Mouse (Mus musculus) limb, embryonic 10.5 days (tissue): Measurements from ENCODE around the gene Polr2l. TPM values are rescaled to one million over a fixed set of nuclear protein-coding genes. Genes with fewer than 3 reads are reported as not detected.

ENCODE experiments used
- DNase-seq: peaks from one replicate; pipeline ENCODE4 v3.0.0-alpha.2; 2017; ENCODE audit warnings: low spot score
- H3K27ac ChIP-seq: fragments of 300-500 bp; sonication (generic); 2 replicates; pipeline ENCODE4 v1.5.1; 2016; ENCODE audit warnings: mild to moderate bottlenecking
- H3K27me3 ChIP-seq: fragments of 300-500 bp; sonication (generic); 2 replicates; pipeline ENCODE4 v1.6.1; 2016; ENCODE audit warnings: low read depth, mild to moderate bottlenecking; ENCODE audit not compliant: poor library complexity, severe bottlenecking
- H3K36me3 ChIP-seq: fragments of 300-500 bp; sonication (generic); 2 replicates; pipeline ENCODE4 v1.6.1; 2016; ENCODE audit warnings: mild to moderate bottlenecking, moderate library complexity
- H3K4me1 ChIP-seq: fragments of 300-500 bp; sonication (generic); 2 replicates; pipeline ENCODE4 v1.6.1; 2016
- H3K4me3 ChIP-seq: fragments of 300-500 bp; sonication (generic); 2 replicates; pipeline ENCODE4 v1.5.1; 2016; ENCODE audit warnings: mild to moderate bottlenecking, moderate library complexity
- H3K9me3 ChIP-seq: fragments of 300-500 bp; sonication (generic); replicated peaks from 2 replicates; pipeline ENCODE4 v1.6.1; 2016; ENCODE audit warnings: mild to moderate bottlenecking
- WGBS: fragments of 180-500 bp; shearing (Covaris S2); methylation state at CpG from one replicate; pipeline ENCODE4 v1.1.7; 2016; 5-methylcytosine and 5-hydroxymethylcytosine counted together
- polyA plus RNA-seq: library from polyadenylated mRNA; unstranded; fragments of >200 nt; fragmentation: Nextera tagmentation; extraction: Ambion mirVana; gene quantifications from 2 replicates; pipeline ENCODE4 v1.2.1, GENCODE M21; 2016

Polr2l gene
- polyA plus RNA-seq, 1 experiment from 2014 or later: 77.2 TPM

- 92% methylated on average over 18 of the region's 18 CpGs for WGBS
- H3K27me3 ChIP-seq: peaks cover 19% of the 10 kb centered on the region
- H3K27ac ChIP-seq: peak overlapping the region; percentile 92
- no peak for DNase-seq
- H3K4me1 ChIP-seq: peaks cover 64% of the 10 kb centered on the region
- 0 out of 2 replicates have a peak overlapping the region, but pooled peaks have one; percentile 2 for H3K4me3 ChIP-seq
- no peaks in the 10 kb centered on the region for H3K9me3 ChIP-seq
- peaks cover 38% of the 10 kb centered on the region for H3K36me3 ChIP-seq
Measured at GRCm38 (mm10) chr7:141469901-141470636, 4.9 kb downstream of the Polr2l start.

GRCm38 (mm10) chr7:141469352-141469751, 5.6 kb downstream of the Polr2l start:
- Histone ChIP-seq H3K27ac (peak overlapping the region; percentile 92), H3K27me3 (peaks cover 26% of the 10 kb centered on the region), H3K36me3 (peaks cover 38% of the 10 kb centered on the region), H3K9me3 (no peaks in the 10 kb centered on the region), H3K4me1 (peaks cover 69% of the 10 kb centered on the region), H3K4me3 (peak overlapping the region; percentile 81)
- 91% methylated on average over 6 of the region's 6 CpGs for WGBS
- DNase-seq: no peak

- Histone ChIP-seq H3K27ac (peak overlapping the region; percentile 92), H3K27me3 (peaks cover 33% of the 10 kb centered on the region), H3K4me1 (peaks cover 69% of the 10 kb centered on the region), H3K9me3 (no peaks in the 10 kb centered on the region), H3K4me3 (peak overlapping the region; percentile 81), H3K36me3 (peaks cover 38% of the 10 kb centered on the region)
- 26% methylated on average over 8 of the region's 8 CpGs for WGBS
- DNase-seq: peak; percentile 57
Measured at GRCm38 (mm10) chr7:141468522-141469211, 6.3 kb downstream of the Polr2l start.

- 20% methylated on average over 5 of the region's 5 CpGs for WGBS
- Histone ChIP-seq H3K36me3 (peaks cover 38% of the 10 kb centered on the region), H3K9me3 (no peaks in the 10 kb centered on the region), H3K4me1 (peaks cover 69% of the 10 kb centered on the region), H3K4me3 (peak overlapping the region; percentile 81), H3K27me3 (peaks cover 38% of the 10 kb centered on the region), H3K27ac (peak overlapping the region; percentile 92)
- peak; percentile 52 for DNase-seq
Measured at GRCm38 (mm10) chr7:141468164-141468521, 6.8 kb downstream of the Polr2l start.

GRCm38 (mm10) chr7:141467230-141468030, 7.5 kb downstream of the Polr2l start, which contains the start of gene Cd151:
Gene Cd151 (plus strand): TSS chr7:141467392.
- peak within 1 kb of the TSS; percentile 81 for H3K4me3 ChIP-seq
- peak; percentile 92 for DNase-seq
- peaks cover 45% of the 10 kb centered on the region for H3K27me3 ChIP-seq
- no peaks in the 10 kb centered on the region for H3K9me3 ChIP-seq
- peaks cover 76% of the 10 kb centered on the region for H3K4me1 ChIP-seq
- WGBS: under 1% methylated on average over 52 of the region's 52 CpGs
- H3K36me3 ChIP-seq: peaks cover 33% of the 10 kb centered on the region
- H3K27ac ChIP-seq: peak within 1 kb of the TSS; percentile 92

GRCm38 (mm10) chr7:141466607-141467148, 8.3 kb downstream of the Polr2l start:
- peaks cover 26% of the 10 kb centered on the region for H3K36me3 ChIP-seq

GRCm38 (mm10) chr7:141466045-141466394, 8.9 kb downstream of the Polr2l start:
- Histone ChIP-seq H3K27ac (peak overlapping the region; percentile 66; the same call in 1 of the 2 replicates), H3K36me3 (peaks cover 20% of the 10 kb centered on the region), H3K9me3 (no peaks in the 10 kb centered on the region), H3K27me3 (peaks cover 59% of the 10 kb centered on the region), H3K4me1 (peaks cover 89% of the 10 kb centered on the region), H3K4me3 (peak overlapping the region; percentile 40; the same call in 1 of the 2 replicates)
- no peak for DNase-seq
- 72% methylated on average over 7 of the region's 7 CpGs for whole genome bisulfite sequencing

More at GRCm38 (mm10) chr7:141466607-141467148, 8.3 kb downstream of the Polr2l start:
- Histone ChIP-seq H3K4me1 (peaks cover 84% of the 10 kb centered on the region), H3K27me3 (peaks cover 52% of the 10 kb centered on the region), H3K9me3 (no peaks in the 10 kb centered on the region), H3K27ac (peak overlapping the region; percentile 92), H3K4me3 (peak overlapping the region; percentile 81)
- DNase-seq: no peak
- 57% methylated on average over 10 of the region's 10 CpGs for WGBS

- Histone ChIP-seq H3K9me3 (no peaks in the 10 kb centered on the region), H3K27me3 (peaks cover 64% of the 10 kb centered on the region), H3K4me1 (peaks cover 92% of the 10 kb centered on the region), H3K36me3 (peaks cover 15% of the 10 kb centered on the region), H3K4me3 (peak overlapping the region; percentile 40), H3K27ac (peak overlapping the region; percentile 66)
- DNase-seq: peak; percentile 51
- WGBS: 30% methylated on average over 10 of the region's 10 CpGs
Measured at GRCm38 (mm10) chr7:141465388-141466044, 9.4 kb downstream of the Polr2l start.

GRCm38 (mm10) chr7:141464603-141465201, 10.2 kb downstream of the Polr2l start:
- H3K4me3 ChIP-seq: peak overlapping the region; percentile 40
- peak; percentile 63 for DNase-seq
- H3K9me3 ChIP-seq: no peaks in the 10 kb centered on the region
- 2% methylated on average over 38 of the region's 38 CpGs for WGBS
- H3K36me3 ChIP-seq: peaks cover 7% of the 10 kb centered on the region
- H3K27me3 ChIP-seq: peaks cover 72% of the 10 kb centered on the region
- peak overlapping the region; percentile 66 for H3K27ac ChIP-seq
- H3K4me1 ChIP-seq: peaks cover 86% of the 10 kb centered on the region

- peak overlapping the region; percentile 40 for H3K4me3 ChIP-seq
- H3K27ac ChIP-seq: peak overlapping the region; percentile 66
- H3K9me3 ChIP-seq: no peaks in the 10 kb centered on the region
- no peak for DNase-seq
- peaks cover 5% of the 10 kb centered on the region; the same call in 1 of the 2 replicates for H3K36me3 ChIP-seq
- H3K4me1 ChIP-seq: peaks cover 82% of the 10 kb centered on the region
- peaks cover 79% of the 10 kb centered on the region for H3K27me3 ChIP-seq
- 22% methylated on average over 12 of the region's 12 CpGs for WGBS
Measured at GRCm38 (mm10) chr7:141463824-141464602, 10.9 kb downstream of the Polr2l start.

GRCm38 (mm10) chr7:141462333-141462821, 12.6 kb downstream of the Polr2l start:
- H3K27me3 ChIP-seq: peaks cover 94% of the 10 kb centered on the region
- DNase-seq: peak; percentile 59
- 0 out of 2 replicates have a peak overlapping the region, but pooled peaks have one; percentile 68 for H3K27ac ChIP-seq

More at GRCm38 (mm10) chr7:141462333-141462821, 12.6 kb downstream of the Polr2l start:
- no peaks in the 10 kb centered on the region for H3K9me3 ChIP-seq
- WGBS: 7% methylated on average over 5 of the region's 5 CpGs
- peaks cover 5% of the 10 kb centered on the region; the same call in 1 of the 2 replicates for H3K36me3 ChIP-seq
- H3K4me3 ChIP-seq: peak overlapping the region; percentile 59
- peaks cover 66% of the 10 kb centered on the region for H3K4me1 ChIP-seq
